Mouse (Mus musculus): ENCODE results near the gene Rerg. TPM values are rescaled to one million over a fixed set of nuclear protein-coding genes. Genes with fewer than 3 reads are reported as not detected.

Gene Rerg
- polyA plus RNA-seq, 1 experiment from 2014 or later: 2.5 TPM

DNA sequence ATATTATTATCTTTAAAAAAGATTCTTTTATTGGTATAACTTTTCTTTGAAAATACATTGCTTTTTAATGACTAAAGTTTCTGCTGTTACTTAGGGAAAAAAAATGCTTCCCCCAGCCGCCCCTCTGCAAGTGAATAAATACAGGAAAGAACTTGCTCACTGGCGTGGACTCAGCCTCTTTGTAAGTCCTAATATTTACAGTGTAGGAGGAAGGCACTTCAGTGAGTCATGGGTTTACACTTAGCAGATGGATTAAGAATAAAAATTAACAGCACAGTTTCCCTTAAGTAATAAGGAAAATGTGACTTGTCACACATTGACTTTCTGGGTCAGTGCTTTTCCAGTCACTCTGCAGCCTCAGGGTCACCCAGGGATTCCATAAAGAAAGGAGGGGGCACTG is 70.0 kb downstream of the Rerg start:
- Histone ChIP-seq H3K9me3 (replicated peaks) (no peaks in the 10 kb centered on the region), H3K27me3 (no peaks in the 10 kb centered on the region), H3K9ac (no peak overlapping the region), H3K4me1 (replicated peaks) (no peaks in the 10 kb centered on the region), H3K4me3 (replicated peaks) (no peak overlapping the region), H3K27ac (no peak overlapping the region), H3K36me3 (no peaks in the 10 kb centered on the region), H3K4me2 (no peak overlapping the region)
- no peak for DNase-seq
- ATAC-seq (ENCODE audit: low read depth): no peak
- 48% methylated on average over 2 of the region's 2 CpGs for WGBS (ENCODE audit: insufficient replicate concordance)

DNA sequence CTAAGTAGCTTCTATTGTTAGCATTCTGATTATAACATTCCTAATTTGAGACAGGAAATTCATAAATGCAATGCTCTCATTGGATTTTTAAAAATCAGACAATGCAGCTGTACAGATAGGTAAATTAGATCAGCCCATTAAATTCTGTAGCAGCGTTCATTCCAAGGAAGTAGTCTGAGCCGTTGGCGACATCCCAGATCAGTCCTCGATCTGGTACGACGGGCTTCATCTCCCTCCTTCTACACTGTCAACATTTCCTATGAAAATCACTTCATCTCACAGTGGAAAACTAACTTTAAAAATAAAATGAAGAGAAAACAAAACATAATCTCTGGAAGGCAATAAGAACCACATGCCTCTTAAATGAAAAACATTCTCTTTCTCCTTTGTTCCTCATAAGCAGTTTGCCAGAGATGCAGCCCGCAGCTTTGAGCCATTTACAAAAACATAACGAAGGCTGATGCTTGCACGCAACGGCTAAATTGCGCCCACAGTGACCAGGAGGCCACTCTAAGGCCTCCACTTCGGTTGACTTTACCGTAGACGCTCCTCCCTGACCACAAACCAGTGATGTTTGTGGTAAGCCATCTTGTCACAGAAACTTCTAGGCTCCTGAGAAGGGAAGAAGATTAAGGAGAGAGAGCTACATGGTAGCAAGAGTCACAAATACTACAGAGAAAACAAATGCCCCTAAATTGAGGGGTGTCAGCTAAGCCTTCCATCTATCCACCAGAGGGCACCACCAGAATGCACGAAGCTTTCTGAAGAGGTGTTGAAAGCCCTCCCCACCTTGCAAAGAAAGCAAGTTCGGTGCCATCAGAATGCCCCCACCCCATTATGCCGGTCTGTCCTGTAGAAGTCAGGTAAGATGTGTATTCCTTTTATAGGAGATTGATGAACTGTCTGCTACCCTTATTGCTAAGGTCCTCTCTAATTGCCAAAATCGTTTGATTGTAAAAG is 71.8 kb downstream of the Rerg start:
- no peaks in the 10 kb centered on the region for H3K36me3 ChIP-seq
- no peaks in the 10 kb centered on the region for H3K4me1 ChIP-seq (replicated peaks)
- ATAC-seq (ENCODE audit: low read depth): no peak
- no peak overlapping the region for H3K4me2 ChIP-seq
- no peak for DNase-seq
- H3K27me3 ChIP-seq: no peaks in the 10 kb centered on the region
- H3K27ac ChIP-seq: no peak overlapping the region
- no peaks in the 10 kb centered on the region for H3K9me3 ChIP-seq (replicated peaks)
- no peak overlapping the region for H3K4me3 ChIP-seq (replicated peaks)
- 64% methylated on average over 18 of the region's 18 CpGs for whole genome bisulfite sequencing (ENCODE audit: insufficient replicate concordance)
- H3K9ac ChIP-seq: no peak overlapping the region

DNA sequence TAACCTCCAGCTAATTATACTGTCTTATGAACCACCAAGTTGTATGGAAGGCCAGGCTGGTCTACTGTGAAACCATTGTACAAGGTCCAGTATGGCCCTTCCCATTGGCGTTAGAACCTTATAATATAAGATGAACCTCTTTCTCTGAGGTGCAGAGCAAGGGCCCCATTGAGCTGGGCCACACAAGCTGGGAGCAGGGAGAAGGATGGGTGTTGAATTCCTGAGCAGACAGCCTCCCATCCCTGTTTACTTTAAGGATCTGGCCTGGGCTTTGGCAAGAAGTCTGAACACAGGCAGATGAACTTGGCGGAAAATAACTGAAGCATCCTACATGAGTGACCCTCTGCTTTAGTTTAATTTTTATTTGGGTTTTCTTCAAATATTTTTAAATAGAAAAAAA is 75.8 kb downstream of the Rerg start:
- Histone ChIP-seq H3K27me3 (no peaks in the 10 kb centered on the region), H3K4me3 (replicated peaks) (no peak overlapping the region), H3K4me2 (no peak overlapping the region), H3K9me3 (replicated peaks) (no peaks in the 10 kb centered on the region), H3K36me3 (no peaks in the 10 kb centered on the region), H3K4me1 (replicated peaks) (no peaks in the 10 kb centered on the region), H3K27ac (no peak overlapping the region), H3K9ac (no peak overlapping the region)
- 65% methylated on average over 2 of the region's 2 CpGs for WGBS (ENCODE audit: insufficient replicate concordance)
- ATAC-seq (ENCODE audit: low read depth) (no peak), DNase-seq (no peak)

DNA sequence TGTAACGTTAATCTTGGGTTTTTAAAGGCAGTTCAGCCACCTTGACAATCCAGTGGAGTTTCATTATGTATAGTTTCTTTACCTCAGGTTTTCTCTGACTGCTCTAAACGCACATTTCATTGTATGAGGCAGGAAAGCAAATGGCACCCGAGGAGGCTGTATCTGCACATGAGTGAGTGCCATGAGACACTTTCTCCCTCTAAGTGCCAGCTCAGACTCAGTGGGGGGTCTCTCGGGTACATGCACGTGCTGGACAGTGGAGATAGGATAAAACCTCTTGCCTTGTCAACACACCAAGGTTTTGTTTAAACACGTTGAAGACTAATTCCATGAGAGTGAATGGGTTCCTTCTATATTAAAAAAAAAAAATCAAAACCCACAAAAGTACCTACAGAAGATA is 81.8 kb downstream of the Rerg start:
- ATAC-seq (ENCODE audit: low read depth) (no peak), DNase-seq (no peak)
- Histone ChIP-seq H3K4me3 (replicated peaks) (no peak overlapping the region), H3K9me3 (replicated peaks) (no peaks in the 10 kb centered on the region), H3K36me3 (no peaks in the 10 kb centered on the region), H3K4me2 (no peak overlapping the region), H3K4me1 (replicated peaks) (no peaks in the 10 kb centered on the region), H3K27me3 (no peaks in the 10 kb centered on the region), H3K9ac (no peak overlapping the region), H3K27ac (no peak overlapping the region)
- WGBS (ENCODE audit: insufficient replicate concordance): 58% methylated on average over 6 of the region's 6 CpGs

DNA sequence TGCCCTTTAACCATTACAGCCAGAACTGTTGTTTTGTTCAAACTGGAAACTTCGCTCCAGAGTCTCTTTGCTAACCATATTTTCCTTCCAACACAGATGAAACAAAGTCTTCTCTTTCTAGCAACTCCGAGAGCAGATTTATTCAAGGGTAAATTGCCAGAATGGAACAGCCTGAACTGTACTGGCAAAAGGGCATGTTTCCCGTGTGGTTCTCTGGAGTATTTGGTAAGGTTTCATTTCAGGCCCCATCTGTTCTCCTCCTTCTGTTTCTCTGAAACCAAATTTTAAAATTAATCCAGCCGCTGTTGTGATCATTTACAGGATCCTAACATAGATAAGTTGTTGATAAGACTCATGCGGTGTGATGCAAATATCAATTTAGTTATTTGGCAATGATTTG is 82.3 kb downstream of the Rerg start:
- DNase-seq: no peak
- H3K4me1 ChIP-seq (replicated peaks): no peaks in the 10 kb centered on the region
- H3K36me3 ChIP-seq: no peaks in the 10 kb centered on the region
- H3K9ac ChIP-seq: no peak overlapping the region
- ATAC-seq (ENCODE audit: low read depth): no peak
- H3K4me2 ChIP-seq: no peak overlapping the region
- H3K27me3 ChIP-seq: no peaks in the 10 kb centered on the region
- 64% methylated on average over 5 of the region's 5 CpGs for WGBS (ENCODE audit: insufficient replicate concordance)
- H3K9me3 ChIP-seq (replicated peaks): no peaks in the 10 kb centered on the region
- H3K27ac ChIP-seq: no peak overlapping the region
- H3K4me3 ChIP-seq (replicated peaks): no peak overlapping the region

DNA sequence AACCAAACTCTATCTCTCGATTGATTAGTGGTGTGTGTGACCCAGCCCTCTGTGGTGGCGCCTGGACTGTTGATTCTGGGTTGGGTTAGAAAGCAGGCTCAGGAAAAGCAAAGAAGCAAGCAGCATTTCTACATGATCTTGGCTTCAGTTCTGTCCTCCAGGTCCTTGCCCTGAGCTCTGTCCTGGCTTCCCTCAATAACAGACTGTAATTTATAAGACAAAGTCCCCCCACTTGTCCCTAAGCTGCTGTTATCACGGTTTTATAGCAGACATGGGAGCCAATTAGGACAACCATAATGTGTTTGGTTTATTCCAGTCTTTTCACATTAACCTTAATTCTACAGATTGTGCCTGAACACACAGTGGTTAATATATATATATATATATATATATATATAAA is 82.8 kb downstream of the Rerg start:
- ATAC-seq (ENCODE audit: low read depth): no peak

DNA sequence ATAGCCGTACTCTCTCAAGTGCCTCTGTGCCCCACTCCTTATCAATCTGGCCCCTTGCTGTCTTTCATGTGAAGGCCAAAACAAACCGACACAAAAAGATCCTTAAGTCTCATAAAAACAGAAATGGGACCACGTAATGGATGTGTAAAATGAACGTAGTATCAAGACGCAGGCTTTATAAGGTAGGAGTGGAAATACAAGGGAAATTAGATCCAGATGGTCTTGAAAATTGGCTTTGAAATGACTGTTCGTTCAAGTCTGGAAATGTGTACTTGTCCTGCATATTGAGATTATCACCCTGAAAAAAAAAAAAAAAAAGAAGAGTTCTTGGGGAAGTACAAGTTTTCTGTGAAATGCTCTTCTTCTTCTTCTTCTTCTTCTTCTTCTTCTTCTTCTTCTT is 90.6 kb downstream of the Rerg start:
- H3K9ac ChIP-seq: no peak overlapping the region
- H3K4me1 ChIP-seq (replicated peaks): no peaks in the 10 kb centered on the region
- no peaks in the 10 kb centered on the region for H3K36me3 ChIP-seq
- no peak overlapping the region for H3K27ac ChIP-seq
- H3K9me3 ChIP-seq (replicated peaks): no peaks in the 10 kb centered on the region
- no peak for DNase-seq
- no peak for ATAC-seq (ENCODE audit: low read depth)
- H3K4me3 ChIP-seq (replicated peaks): no peak overlapping the region
- no peak overlapping the region for H3K4me2 ChIP-seq
- no peaks in the 10 kb centered on the region for H3K27me3 ChIP-seq
- WGBS (ENCODE audit: insufficient replicate concordance): 73% methylated on average over 6 of the region's 6 CpGs

More for the DNA sequence above, 82.8 kb downstream of the Rerg start:
- WGBS (ENCODE audit: insufficient replicate concordance): 56% methylated on average over 3 of the region's 3 CpGs
- no peak overlapping the region for H3K4me3 ChIP-seq (replicated peaks)
- H3K9me3 ChIP-seq (replicated peaks): no peaks in the 10 kb centered on the region
- no peaks in the 10 kb centered on the region for H3K36me3 ChIP-seq
- no peak overlapping the region for H3K4me2 ChIP-seq
- H3K27ac ChIP-seq: no peak overlapping the region
- DNase-seq: no peak
- no peaks in the 10 kb centered on the region for H3K27me3 ChIP-seq
- no peaks in the 10 kb centered on the region for H3K4me1 ChIP-seq (replicated peaks)
- H3K9ac ChIP-seq: no peak overlapping the region

DNA sequence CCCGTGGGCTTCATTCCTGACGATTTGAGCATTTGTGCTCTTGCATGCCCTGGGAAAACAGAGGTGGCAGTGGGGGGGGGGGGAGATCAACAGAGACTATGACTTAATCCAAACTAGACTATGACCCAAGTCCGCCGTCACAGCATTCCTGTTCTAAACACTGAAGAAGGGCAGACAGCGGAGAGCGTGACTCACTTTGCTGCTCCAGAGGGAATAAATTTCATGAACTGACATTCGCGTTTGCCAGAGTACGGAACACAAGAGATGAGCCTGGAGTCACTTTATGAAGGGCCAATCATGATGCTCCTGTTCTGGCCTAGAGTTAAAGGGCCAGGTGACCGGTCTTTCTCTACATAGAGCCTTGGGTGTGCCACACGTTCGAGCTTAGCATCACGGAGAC is 93.6 kb downstream of the Rerg start:
- Histone ChIP-seq H3K9ac (no peak overlapping the region), H3K27ac (no peak overlapping the region), H3K4me3 (replicated peaks) (no peak overlapping the region), H3K4me2 (no peak overlapping the region), H3K27me3 (no peaks in the 10 kb centered on the region), H3K9me3 (replicated peaks) (no peaks in the 10 kb centered on the region), H3K36me3 (no peaks in the 10 kb centered on the region), H3K4me1 (replicated peaks) (no peaks in the 10 kb centered on the region)
- DNase-seq (no peak), ATAC-seq (ENCODE audit: low read depth) (no peak)
- 81% methylated on average over 13 of the region's 13 CpGs for WGBS (ENCODE audit: insufficient replicate concordance)

DNA sequence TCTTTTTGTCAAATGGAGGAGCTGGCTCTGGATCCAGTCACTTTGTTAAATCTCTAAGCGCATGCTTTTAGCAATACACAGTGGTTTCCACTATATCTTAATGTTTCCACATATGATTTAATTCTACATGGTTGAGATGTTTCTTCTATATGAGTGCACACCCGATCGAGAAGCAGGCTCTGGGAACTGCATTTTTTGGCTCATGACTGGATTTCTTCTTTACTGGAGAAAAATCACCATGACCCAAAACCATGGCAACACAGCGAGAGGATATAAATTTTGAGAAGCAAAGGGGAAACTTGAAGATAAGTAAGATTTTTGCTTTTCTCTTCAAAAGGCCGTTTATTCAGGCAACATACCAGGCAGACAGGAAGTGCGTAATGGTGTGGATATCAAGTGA is 94.1 kb downstream of the Rerg start:
- ATAC-seq (ENCODE audit: low read depth): no peak
- no peak overlapping the region for H3K4me3 ChIP-seq (replicated peaks)

DNA sequence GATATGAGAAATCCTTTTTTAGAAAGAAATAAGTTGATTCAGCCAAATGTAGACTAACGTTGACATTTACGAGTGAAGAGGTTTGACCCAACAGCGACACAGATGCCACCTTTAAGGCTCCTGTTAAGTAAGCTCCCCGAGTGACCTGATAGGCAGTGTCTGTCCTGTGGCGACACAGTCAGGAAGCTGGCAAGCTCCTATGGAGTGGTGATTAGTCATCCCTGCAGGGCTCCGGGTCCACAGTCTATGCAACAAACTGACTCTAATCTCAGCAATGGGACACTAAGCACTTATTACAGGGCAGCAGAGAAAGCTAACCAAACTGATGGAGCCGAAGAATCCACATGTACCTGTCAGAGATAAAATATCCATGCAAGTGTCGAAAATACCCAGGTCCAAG is 98.0 kb downstream of the Rerg start:
- Histone ChIP-seq H3K9ac (no peak overlapping the region), H3K27me3 (no peaks in the 10 kb centered on the region), H3K27ac (no peak overlapping the region), H3K36me3 (no peaks in the 10 kb centered on the region), H3K4me2 (no peak overlapping the region), H3K9me3 (replicated peaks) (no peaks in the 10 kb centered on the region), H3K4me3 (replicated peaks) (no peak overlapping the region), H3K4me1 (replicated peaks) (no peaks in the 10 kb centered on the region)
- DNase-seq: no peak
- no peak for ATAC-seq (ENCODE audit: low read depth)
- 52% methylated on average over 8 of the region's 8 CpGs for WGBS (ENCODE audit: insufficient replicate concordance)

More for the DNA sequence above, 94.1 kb downstream of the Rerg start:
- 66% methylated on average over 6 of the region's 6 CpGs for WGBS (ENCODE audit: insufficient replicate concordance)
- no peaks in the 10 kb centered on the region for H3K36me3 ChIP-seq
- no peak overlapping the region for H3K9ac ChIP-seq
- H3K4me2 ChIP-seq: no peak overlapping the region
- H3K4me1 ChIP-seq (replicated peaks): no peaks in the 10 kb centered on the region
- H3K27me3 ChIP-seq: no peaks in the 10 kb centered on the region
- H3K9me3 ChIP-seq (replicated peaks): no peaks in the 10 kb centered on the region
- no peak overlapping the region for H3K27ac ChIP-seq
- no peak for DNase-seq

DNA sequence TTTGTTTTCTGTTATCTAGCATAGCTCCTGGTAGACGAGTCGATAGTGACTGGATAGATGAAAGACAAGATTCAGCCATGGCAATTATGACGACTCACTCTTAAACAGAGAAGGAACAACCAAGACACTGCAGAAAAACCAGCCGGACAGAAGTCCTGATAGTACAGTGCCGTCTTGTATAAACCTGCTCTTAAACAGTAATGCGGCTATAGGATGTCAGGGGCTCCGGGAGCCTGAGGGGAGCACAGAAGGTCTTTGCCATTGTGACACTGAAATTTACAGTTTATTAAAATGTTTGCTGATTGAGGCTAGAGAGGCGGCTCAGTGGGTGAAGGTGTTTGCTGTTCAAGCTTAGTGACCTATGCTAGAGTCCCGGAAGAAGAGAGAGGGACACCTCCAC is 98.8 kb downstream of the Rerg start:
- DNase-seq (no peak), ATAC-seq (ENCODE audit: low read depth) (no peak)
- H3K36me3 ChIP-seq: no peaks in the 10 kb centered on the region
- no peaks in the 10 kb centered on the region for H3K9me3 ChIP-seq (replicated peaks)
- no peak overlapping the region for H3K4me2 ChIP-seq
- H3K4me3 ChIP-seq (replicated peaks): no peak overlapping the region
- WGBS (ENCODE audit: insufficient replicate concordance): 72% methylated on average over 9 of the region's 9 CpGs
- H3K9ac ChIP-seq: no peak overlapping the region
- H3K27me3 ChIP-seq: no peaks in the 10 kb centered on the region
- no peak overlapping the region for H3K27ac ChIP-seq
- H3K4me1 ChIP-seq (replicated peaks): no peaks in the 10 kb centered on the region

DNA sequence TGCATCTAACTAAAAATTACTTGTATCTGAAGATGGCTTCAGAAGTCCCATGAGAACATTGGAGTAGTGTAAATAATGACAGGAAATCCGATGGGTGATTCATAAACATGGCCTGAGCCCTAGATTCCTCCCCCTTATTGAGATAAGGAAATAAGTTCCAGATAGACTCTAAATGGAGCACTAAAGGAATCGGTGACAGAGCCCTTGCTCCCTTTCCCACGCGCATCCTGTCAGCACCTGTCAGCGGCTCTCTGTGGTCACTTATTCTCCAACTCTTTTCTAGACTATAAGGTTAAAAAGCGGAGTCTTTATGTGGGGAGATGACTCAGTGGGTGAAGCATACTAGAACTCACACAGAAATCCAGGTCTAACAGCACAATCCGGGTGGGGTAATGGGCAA is 104.8 kb downstream of the Rerg start:
- ATAC-seq (ENCODE audit: low read depth): no peak
- H3K4me1 ChIP-seq (replicated peaks): no peaks in the 10 kb centered on the region
- WGBS (ENCODE audit: insufficient replicate concordance): 66% methylated on average over 7 of the region's 7 CpGs
- no peak overlapping the region for H3K4me3 ChIP-seq (replicated peaks)
- no peak for DNase-seq
- H3K9ac ChIP-seq: no peak overlapping the region
- H3K4me2 ChIP-seq: no peak overlapping the region
- no peak overlapping the region for H3K27ac ChIP-seq
- no peaks in the 10 kb centered on the region for H3K36me3 ChIP-seq
- no peaks in the 10 kb centered on the region for H3K9me3 ChIP-seq (replicated peaks)
- no peaks in the 10 kb centered on the region for H3K27me3 ChIP-seq
